Mouse (Mus musculus): ENCODE measurements around the gene Nedd4.
A peak's percentile ranks its signal among the peaks of the same experiment; 100 is the strongest.

Gene Nedd4

DNA sequence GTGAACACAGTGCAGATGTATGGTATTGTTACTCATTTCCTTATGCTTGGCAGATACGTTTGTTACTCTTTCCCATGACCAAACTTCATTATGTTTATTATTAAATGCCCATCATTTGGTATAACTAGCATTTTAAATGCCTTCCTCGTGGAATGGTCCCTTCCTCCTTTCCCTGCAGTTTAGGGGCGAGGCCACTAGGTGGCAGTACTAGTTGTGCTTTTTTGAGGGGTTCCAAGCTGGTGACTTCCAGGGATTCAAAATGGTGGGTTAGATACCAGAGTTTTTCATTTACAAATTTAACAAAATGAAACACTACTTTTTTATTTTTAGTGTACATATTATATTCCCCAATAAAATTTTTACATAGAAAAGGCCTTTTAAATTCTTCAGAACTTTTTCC lies 71.8 kb downstream of the Nedd4 start:
- DNase-seq: peak; percentile 34

DNA sequence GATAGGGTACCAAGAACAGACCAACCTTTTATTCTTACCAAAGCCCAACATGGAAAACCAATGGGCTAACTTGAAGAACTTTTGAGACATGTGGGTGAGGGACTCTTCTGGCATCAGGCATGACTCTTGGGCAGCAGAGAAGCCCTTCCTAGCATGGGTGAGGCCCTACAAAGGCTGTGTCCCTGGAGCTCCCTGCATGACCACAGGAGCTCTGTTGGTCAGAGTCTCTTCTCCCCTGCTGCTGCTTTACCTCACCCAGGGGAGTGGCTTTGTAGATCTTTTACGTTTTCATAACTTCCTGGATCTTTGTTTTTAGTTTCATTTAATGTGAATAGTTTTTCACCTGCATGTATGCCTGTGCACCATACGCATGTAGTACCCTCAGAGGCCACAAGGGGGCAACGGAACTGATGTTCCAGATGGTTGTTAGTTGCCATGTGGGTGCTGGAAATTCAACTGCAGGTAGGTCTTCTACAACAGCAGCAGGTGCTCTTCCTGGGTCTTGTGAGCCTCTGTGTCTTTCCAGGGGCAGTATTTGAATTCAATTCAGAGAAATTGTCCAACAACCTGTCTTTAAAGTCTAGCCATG lies 73.8 kb downstream of the Nedd4 start:
- DNase-seq: no peak

DNA sequence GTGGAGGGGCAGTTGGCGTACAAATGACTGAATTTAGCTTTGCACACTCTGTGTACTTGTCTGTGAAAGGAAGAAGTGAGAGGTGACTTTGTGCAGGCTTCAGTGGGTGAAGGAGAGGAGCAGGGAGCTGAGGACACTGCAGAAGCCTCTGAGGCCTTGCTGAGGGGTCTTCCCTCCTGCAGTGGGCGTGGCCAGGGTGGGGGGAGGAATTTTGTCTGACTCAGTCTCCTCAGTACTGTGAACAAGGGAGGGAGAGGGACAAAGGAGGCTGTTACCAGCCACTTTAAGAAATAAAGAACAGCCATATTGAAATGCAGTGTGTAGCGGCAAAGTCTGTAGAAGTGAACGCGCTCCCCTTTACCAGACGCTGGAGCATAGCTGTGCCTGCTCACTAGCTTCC lies 79.1 kb downstream of the Nedd4 start:
- no peak for DNase-seq

DNA sequence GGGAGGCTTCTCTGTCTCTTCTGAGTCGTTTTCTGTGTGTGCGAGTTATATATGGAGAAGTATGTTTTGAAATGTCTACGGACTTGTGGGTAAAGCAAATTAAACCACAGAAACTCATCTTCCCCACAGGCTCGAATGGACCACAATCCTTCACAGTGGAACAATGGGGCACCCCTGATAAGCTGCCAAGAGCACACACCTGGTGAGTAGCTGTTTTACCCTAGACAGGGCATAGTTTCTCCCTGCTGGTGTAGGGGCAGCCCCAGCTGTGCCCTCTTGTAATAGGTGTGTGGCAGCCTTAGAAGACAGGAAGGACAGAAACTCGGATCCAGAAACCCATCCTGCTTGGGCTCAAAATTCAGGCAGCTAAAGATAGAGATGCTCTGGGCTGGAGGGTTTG lies 84.1 kb downstream of the Nedd4 start:
- no peak for DNase-seq

GRCm38 (mm10) chr9:72750272-72750671 lies 88.1 kb downstream of the Nedd4 start:
- no peak for DNase-seq

DNA sequence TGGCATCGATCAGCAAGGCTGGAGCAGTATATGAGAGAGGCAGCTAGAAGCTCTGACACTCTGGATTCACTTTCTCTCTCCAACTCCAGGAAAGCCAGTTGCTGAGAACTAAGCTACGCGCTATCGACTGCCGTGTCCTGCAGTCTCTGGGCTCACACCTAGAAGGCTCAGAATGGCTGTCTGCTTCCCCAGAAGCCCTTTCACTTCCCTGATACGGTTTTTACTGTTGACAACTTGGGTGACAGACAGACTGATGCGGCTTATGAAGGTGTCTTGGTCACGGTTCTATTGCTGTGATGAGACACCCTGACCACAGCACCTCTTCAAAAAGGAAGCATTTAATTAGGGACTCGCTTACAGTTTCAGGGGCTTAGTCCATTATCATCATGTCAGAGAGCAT lies 90.5 kb downstream of the Nedd4 start:
- DNase-seq: no peak

DNA sequence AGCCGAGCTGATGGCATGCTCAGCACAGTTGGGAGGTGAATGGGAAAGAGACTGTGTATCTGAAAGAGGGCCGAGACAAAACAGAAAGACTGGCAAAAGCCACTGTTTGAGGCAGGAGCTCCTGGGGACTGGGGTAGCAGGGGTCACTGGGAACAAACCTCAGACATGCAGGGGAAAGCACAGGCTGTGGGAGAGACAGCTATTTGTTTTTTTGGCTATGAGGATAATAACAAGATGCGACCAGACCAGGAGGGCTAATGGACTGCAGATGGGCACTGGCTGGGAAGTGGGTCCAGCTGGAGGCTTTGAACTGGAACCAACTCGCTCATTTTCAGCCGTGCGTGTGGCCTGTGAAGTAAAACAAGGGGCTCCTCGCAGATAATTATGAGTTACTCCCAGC lies 91.6 kb downstream of the Nedd4 start:
- DNase-seq: no peak

GRCm38 (mm10) chr9:72757143-72757542 lies 95.0 kb downstream of the Nedd4 start:
- no peak for DNase-seq

GRCm38 (mm10) chr9:72758705-72759131 lies 96.6 kb downstream of the Nedd4 start:
- peak; percentile 48 for DNase-seq

DNA sequence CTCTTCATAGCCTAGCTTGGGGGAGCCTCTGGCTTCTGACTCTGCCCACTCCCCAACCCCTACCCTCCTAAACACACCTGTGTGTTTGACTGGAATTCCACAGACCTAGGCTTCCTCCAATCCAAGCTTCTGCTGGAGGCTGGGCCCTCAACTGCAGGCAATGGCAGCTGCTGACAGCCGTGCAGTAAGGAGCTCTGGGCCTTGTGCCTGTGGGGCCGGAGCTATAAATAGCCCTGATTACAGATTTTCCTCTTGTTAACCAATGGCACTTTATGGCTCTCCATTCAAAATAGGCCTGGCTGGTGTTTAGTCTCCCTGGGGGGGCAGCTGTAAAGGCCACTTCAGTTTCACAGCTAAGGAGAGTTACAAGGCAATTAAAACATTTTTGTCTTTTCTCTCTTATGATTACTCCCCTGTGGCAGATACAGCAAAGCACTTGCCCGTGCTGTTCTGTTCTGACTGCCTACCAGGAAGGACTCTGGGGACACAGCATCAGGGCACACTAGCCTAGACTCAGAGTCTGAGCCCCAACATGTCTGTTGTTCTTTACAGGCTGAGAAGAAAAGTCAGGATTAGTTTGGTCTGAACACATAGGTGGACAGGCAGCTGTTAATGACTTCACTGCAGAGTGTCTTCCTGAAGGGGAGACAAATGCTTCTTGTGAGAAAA lies 101.0 kb downstream of the Nedd4 start:
- DNase-seq: no peak

DNA sequence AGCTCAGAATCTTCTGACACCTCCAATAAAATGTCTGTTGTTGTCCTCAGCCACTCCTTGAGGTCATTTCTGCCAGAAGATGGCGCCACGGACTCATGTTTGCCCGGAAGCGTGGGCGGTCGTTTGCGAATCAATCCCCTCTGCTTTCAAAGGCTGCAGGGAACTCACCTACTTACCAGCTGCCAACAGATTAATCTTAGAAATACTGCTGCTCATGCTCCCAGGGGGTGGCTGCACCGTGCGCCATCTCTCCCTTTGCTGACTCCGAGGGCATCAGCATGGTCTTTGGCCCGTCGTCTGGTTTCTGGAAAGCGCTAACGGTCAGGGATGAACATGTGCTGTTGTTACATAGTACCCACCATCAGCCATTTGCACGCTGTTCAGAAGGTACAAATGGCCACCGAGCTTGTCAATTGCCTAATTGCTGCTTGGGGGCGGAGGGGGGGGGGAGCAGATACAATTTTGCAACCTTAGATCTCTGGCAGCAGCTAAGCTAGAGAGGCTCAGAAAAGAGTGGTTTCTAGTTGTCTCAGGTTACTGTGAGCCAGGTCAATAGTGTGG lies 104.7 kb downstream of the Nedd4 start:
- peak; percentile 86 for DNase-seq

DNA sequence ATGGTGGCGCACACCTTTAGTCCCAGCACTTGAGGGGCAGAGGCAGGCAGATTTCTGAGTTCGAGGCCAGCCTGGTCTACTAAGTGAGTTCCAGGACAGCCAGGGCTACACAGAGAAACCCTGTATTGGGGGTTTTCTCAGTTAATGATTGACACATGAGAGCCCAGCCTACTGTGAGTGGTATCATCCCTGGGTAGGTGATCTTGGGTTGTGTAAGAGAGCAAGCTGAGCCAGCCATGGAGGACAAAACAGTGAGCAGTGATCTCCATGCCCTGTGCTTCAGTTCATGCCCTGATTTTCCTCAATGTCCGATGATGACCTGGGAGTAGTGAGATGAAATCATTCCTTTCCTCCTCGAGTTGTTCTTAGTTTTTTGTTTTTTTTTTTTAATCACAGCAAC lies 112.9 kb downstream of the Nedd4 start:
- no peak for DNase-seq

GRCm38 (mm10) chr9:72779004-72779403 lies 116.9 kb downstream of the Nedd4 start:
- DNase-seq: no peak

- DNase-seq: no peak
Observed at GRCm38 (mm10) chr9:72779733-72780132, 117.6 kb downstream of the Nedd4 start.

GRCm38 (mm10) chr9:72780694-72781093 lies 118.5 kb downstream of the Nedd4 start:
- no peak for DNase-seq

GRCm38 (mm10) chr9:72781466-72781865 lies 119.3 kb downstream of the Nedd4 start:
- no peak for DNase-seq

GRCm38 (mm10) chr9:72782121-72782520 lies 120.0 kb downstream of the Nedd4 start:
- no peak for DNase-seq

DNA sequence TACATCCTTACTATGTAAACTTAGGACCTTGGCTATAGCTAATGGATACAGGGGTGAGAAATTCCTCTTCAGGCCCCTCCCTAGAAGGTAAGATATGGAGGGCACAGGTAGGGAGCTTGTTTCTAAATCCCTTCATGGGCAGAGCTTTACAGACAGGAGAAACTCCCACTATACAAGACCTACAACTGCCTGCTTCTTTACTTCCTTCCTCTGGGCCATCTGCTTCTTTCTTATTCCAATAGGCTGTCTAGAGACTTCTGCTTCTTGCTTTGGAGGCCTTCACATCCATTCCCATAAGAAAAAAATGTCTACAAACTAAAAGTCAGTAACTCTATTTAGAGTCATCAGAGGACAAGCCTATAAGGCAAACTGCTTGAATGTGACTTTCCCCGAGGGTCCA lies 125.6 kb downstream of the Nedd4 start:
- DNase-seq: no peak

GRCm38 (mm10) chr9:72790530-72791212 lies 128.5 kb downstream of the Nedd4 start:
- DNase-seq: no peak

DNA sequence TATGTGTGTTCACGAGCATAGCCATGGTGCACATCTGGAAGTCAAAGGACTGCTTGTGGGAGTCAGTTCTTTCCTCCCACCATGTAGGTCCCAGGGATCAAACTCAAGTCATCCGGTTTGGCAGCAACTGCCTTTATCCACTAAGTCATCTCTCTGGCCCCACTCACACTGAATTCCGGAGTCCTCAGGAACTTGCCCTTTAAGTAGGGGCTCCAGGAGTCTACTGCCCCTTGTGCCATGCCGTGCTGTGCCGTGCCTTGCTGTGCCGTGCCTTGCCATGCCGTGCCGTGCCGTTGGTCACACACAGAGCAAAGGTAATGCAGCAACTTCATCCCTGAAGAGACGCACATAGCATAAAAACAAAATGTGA lies 129.1 kb downstream of the Nedd4 start:
- no peak for DNase-seq

DNA sequence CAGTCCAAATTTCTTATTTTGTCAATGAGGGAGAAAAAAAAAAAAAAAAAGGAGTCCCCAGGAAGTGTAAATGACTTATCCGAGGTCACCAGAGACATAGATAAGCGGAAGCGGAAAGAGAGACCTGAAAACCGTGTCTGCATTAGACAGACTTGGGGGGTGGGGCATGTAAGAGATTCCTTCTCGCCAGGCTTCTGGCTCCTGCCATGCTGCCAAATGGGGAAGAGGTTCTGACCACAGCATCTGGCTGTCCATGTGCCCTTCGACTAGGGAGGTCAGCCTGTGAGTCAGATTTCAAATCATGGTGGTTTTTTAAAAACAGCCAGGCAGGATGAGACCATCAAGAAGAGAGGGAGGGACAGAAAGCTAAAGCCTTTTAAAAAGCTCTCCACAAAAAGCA lies 129.5 kb downstream of the Nedd4 start:
- DNase-seq: no peak

GRCm38 (mm10) chr9:72795243-72795642 lies 133.1 kb downstream of the Nedd4 start:
- no peak for DNase-seq

DNA sequence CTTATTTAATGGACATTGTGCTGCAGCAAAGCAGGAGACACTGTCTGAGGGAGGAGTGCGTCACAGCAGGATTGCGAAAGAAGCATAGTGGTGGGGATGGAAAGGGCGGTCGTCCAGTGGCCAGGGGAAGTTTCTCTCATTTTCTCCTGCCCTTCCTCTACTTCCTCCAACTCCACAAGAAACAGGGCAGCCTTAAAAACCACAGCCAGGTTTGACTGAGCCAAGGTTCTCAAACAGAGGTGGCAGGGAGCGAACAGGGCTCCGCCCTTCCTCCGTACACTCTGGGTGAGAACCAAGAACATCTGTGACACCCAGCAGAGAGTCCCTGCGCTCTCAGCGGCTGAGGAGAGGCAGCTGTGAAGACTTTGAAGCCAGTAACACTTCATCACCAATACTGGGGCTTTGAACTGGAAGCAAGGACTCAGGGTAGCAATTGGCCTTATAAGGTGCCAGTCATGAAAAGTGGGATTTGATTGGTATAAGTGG lies 135.0 kb downstream of the Nedd4 start:
- no peak for DNase-seq

Measured in right cerebral cortex, postnatal 25 days (tissue).